Mouse (Mus musculus) testis, adult 2 months (tissue): ENCODE results near the gene Cks2. TPM values are rescaled to one million over a fixed set of nuclear protein-coding genes. Genes with fewer than 3 reads are reported as not detected.

Experiments
- H3K27ac ChIP-seq: fragments of 200-500 bp; 2 replicates; pipeline ENCODE4 v1.5.1; 2012; ENCODE audit warnings: low read depth, low read length; ENCODE audit not compliant: control insufficient read depth, insufficient read depth
- H3K27me3 ChIP-seq: fragments of 200-500 bp; 2 replicates; pipeline ENCODE4 v1.6.1; 2012; ENCODE audit warnings: mild to moderate bottlenecking, low read length, moderate library complexity; ENCODE audit not compliant: control insufficient read depth, insufficient read depth
- H3K36me3 ChIP-seq: fragments of 200-500 bp; 2 replicates; pipeline ENCODE4 v1.6.1; 2012; ENCODE audit warnings: mild to moderate bottlenecking, low read length; ENCODE audit not compliant: control insufficient read depth, insufficient read depth
- H3K4me1 ChIP-seq: fragments of 200-500 bp; 2 replicates; pipeline ENCODE4 v1.6.1; 2012; ENCODE audit warnings: low read length; ENCODE audit not compliant: control insufficient read depth, insufficient read depth
- H3K4me3 ChIP-seq: fragments of 200-500 bp; 2 replicates; pipeline ENCODE4 v1.5.1; 2012; ENCODE audit warnings: low read depth, mild to moderate bottlenecking, low read length, moderate library complexity, mixed read lengths; ENCODE audit not compliant: control insufficient read depth
- CTCF ChIP-seq: fragments of 200-500 bp; IDR thresholded peaks from 2 replicates; pipeline ENCODE4 v1.5.1; 2012; ENCODE audit warnings: low read depth, mild to moderate bottlenecking, inconsistent platforms, low read length, moderate library complexity; ENCODE audit not compliant: control insufficient read depth, insufficient read depth, insufficient replicate concordance
- POLR2A ChIP-seq: fragments of 200-500 bp; IDR thresholded peaks from 2 replicates; pipeline ENCODE4 v1.6.1; 2012; ENCODE audit warnings: low read depth, mild to moderate bottlenecking, inconsistent platforms, low read length, moderate library complexity; ENCODE audit not compliant: control insufficient read depth
- polyA plus RNA-seq: library from polyadenylated mRNA; depleted of rRNA; stranded (reverse); fragments of >200 nt; gene quantifications from 2 replicates; pipeline ENCODE4 v1.2.3, GENCODE M21; 2012; rRNA removed

The Cks2 gene
- 94.0 and 101 TPM in 2 replicates for polyA plus RNA-seq

- peaks cover 4% of the 10 kb centered on the region; the same call in 1 of the 2 replicates for H3K4me1 ChIP-seq
- peaks cover 2% of the 10 kb centered on the region for H3K36me3 ChIP-seq
- H3K4me3 ChIP-seq: peak within 1 kb of the TSS; percentile 99
- no peaks in the 10 kb centered on the region for H3K27me3 ChIP-seq
- TF ChIP-seq CTCF (no peak), POLR2A (peak; percentile 89)
- peak within 1 kb of the TSS; percentile 99 for H3K27ac ChIP-seq
These were observed at the start of gene Cks2 for GRCm38 (mm10) chr13:51644829-51645789. TSS of gene Cks2 (plus strand) at chr13:51645232.

DNA sequence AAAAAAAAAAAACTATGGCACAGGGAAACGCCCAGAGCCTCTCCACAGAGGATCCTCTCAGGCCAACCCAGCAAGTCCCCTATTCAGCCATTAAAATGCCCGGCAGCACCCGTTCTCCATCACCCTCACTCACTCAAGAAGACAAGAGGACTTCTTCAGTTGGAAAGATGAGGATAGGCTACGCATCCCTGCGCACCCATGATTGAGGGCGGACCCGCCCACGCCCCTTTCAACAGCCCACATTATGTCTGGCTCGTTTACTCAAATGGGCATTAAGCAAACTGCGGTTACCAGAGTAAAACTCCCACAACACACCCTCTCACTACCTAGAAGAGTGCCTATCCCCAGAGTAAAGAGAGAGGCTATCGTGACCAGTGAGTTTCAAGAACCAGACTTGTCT lies 49.6 kb upstream of the Cks2 start:
- no peaks in the 10 kb centered on the region for H3K36me3 ChIP-seq
- H3K27me3 ChIP-seq: no peaks in the 10 kb centered on the region
- no peak overlapping the region for H3K4me3 ChIP-seq
- peaks cover 9% of the 10 kb centered on the region for H3K4me1 ChIP-seq
- no peak overlapping the region for H3K27ac ChIP-seq
- no peak for TF ChIP-seq POLR2A

DNA sequence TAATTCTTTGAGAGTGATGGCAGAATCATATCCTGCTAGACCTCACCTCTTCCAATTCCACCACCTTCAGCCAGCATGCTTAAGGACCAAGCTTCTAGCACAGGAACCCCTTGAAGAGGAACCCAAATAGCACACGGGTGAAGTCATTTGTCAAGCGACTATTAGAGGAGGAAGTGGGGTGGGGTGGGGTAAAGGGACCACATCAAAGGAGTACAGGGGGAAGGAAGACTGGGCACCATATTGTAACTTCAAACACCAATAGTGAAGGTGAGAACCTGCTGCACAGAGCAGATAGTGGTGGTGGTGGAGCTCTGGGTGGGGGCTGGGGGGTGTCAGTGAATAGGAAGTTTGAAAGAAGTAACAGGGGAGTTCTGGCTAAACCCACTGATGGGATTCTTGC lies 47.0 kb upstream of the Cks2 start:
- Histone ChIP-seq H3K4me3 (no peak overlapping the region), H3K27me3 (no peaks in the 10 kb centered on the region), H3K36me3 (no peaks in the 10 kb centered on the region), H3K27ac (no peak overlapping the region), H3K4me1 (peaks cover 9% of the 10 kb centered on the region)
- no peak for TF ChIP-seq POLR2A
- no peak for TF ChIP-seq CTCF

- no peak for TF ChIP-seq CTCF
- no peak for TF ChIP-seq POLR2A
These were observed 44.9 kb upstream of the Cks2 start for GRCm38 (mm10) chr13:51600169-51600568.

DNA sequence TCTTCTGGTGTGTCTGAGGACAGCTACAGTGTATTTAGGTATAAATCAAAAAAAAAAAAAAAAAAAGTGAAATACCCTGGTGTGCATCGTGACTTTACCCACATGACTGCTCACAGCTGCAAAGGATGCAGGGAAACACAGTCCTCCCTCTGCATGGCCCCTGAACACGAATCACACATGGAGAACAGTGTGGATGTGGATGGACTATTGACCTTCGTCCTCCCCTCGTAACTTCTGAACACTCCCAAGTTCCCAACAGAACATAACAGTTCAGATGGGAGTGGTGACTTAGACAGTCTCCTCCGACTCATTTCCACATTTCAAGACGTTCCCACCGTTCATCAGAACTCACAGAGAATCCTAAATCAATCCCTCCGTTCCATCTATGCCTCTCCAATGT lies 42.3 kb upstream of the Cks2 start:
- Histone ChIP-seq H3K4me3 (no peak overlapping the region), H3K4me1 (no peaks in the 10 kb centered on the region), H3K27ac (no peak overlapping the region)

More at GRCm38 (mm10) chr13:51600169-51600568, 44.9 kb upstream of the Cks2 start:
- H3K4me1 ChIP-seq: peaks cover 2% of the 10 kb centered on the region
- H3K27me3 ChIP-seq: no peaks in the 10 kb centered on the region
- H3K27ac ChIP-seq: no peak overlapping the region
- no peak overlapping the region for H3K4me3 ChIP-seq
- H3K36me3 ChIP-seq: no peaks in the 10 kb centered on the region

DNA sequence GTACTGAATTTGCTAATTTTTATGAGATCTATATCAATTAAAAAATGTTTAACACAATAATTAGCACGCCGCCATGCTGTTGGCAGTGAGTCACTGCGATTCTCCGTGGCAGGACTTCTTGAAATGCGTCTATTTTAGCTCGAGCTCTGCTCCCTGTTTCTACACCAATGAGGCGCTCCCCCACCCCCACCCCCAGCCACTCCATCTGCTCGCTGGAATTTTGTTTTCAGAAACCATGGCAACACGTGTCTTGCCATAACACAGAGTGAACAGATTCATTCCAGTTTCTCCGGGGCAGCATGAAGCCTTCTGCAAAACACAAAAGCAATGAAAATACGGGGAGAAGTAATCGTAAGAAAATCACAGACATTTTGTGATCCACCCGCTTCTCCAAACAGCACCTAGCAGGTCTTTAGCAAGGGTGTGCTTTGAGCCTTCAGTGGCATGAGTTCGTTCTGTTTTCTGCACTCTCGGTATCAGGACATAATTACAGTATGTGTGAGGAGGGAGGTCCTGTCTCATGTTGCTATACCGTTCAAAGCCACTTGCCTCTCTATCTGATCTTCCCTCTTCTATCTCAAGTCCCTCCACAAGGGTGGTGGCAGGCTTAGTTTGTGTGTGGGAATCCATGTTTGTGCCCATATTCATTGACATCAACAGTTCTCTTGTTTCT lies 41.7 kb upstream of the Cks2 start:
- Histone ChIP-seq H3K27me3 (no peaks in the 10 kb centered on the region), H3K4me3 (no peak overlapping the region), H3K27ac (no peak overlapping the region), H3K4me1 (no peaks in the 10 kb centered on the region), H3K36me3 (no peaks in the 10 kb centered on the region)
- no peak for TF ChIP-seq POLR2A
- TF ChIP-seq CTCF: no peak

More for the DNA sequence above, 42.3 kb upstream of the Cks2 start:
- Histone ChIP-seq H3K36me3 (no peaks in the 10 kb centered on the region), H3K27me3 (no peaks in the 10 kb centered on the region)
- TF ChIP-seq POLR2A: no peak
- no peak for TF ChIP-seq CTCF

GRCm38 (mm10) chr13:51603894-51604244 lies 41.2 kb upstream of the Cks2 start:
- no peak overlapping the region for H3K27ac ChIP-seq
- H3K27me3 ChIP-seq: no peaks in the 10 kb centered on the region
- H3K4me1 ChIP-seq: no peaks in the 10 kb centered on the region
- H3K36me3 ChIP-seq: no peaks in the 10 kb centered on the region
- TF ChIP-seq POLR2A (no peak), CTCF (no peak)
- H3K4me3 ChIP-seq: no peak overlapping the region; the same call in 1 of the 2 replicates
